Mouse (Mus musculus) erythroid progenitor cell, adult 5-6 weeks (primary cell): ENCODE results near the gene Wfdc17. TPM values are rescaled to one million over a fixed set of nuclear protein-coding genes. Genes with fewer than 3 reads are reported as not detected.

ENCODE experiments used
- ATAC-seq: replicated peaks from 2 replicates; pipeline ENCODE4 v1.8.0; 2016; ENCODE audit warnings: moderate number of reproducible peaks, mild to moderate bottlenecking, moderate TSS enrichment, inconsistent platforms; ENCODE audit not compliant: poor library complexity, low FRiP score, severe bottlenecking
- total RNA-seq, 2 experiments: library from RNA; stranded (forward) in 1 of 2; stranded (reverse) in 1 of 2; fragments of 150-400 nt in 1 of 2; fragments of 186-747, 209-891 nt in 1 of 2; gene quantifications; 2 replicates each; pipeline versions ENCODE4 v1.2.3 to v1.2.4; 2015 to 2017; ENCODE audit warnings: low replicate concordance in 2 of 2

Gene Wfdc17
- 28.5 and 51.1 TPM in 2 replicates for total RNA-seq (2015; ENCODE audit: low replicate concordance)
- 15.7 TPM in 1 of 2 replicates, not detected in the other for total RNA-seq (2017; ENCODE audit: low replicate concordance)

GRCm38 (mm10) chr11:83703705-83704104 is at the start of gene Wfdc17:
TSS of gene Wfdc17 (plus strand) at chr11:83703991.
- no peak for ATAC-seq

DNA sequence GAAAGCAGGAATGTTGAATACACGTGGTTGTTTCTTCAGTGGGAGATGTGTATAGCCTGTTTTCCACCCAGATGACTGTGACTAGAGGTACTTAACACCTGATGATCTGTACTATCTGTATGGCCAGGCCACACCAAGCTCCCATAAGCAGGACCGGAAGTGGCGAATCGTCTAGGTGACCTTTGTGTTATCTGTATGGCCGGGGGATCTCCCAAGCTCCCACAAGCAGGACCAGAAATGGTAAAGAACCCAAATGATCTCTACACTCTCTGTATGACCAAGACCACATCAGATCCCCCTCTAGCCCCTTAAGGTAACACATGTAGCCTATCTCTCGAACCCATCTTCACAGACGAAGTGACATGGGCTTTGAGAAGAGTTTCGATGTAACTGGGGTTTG is 49.2 kb upstream of the Wfdc17 start:
- no peak for ATAC-seq

DNA sequence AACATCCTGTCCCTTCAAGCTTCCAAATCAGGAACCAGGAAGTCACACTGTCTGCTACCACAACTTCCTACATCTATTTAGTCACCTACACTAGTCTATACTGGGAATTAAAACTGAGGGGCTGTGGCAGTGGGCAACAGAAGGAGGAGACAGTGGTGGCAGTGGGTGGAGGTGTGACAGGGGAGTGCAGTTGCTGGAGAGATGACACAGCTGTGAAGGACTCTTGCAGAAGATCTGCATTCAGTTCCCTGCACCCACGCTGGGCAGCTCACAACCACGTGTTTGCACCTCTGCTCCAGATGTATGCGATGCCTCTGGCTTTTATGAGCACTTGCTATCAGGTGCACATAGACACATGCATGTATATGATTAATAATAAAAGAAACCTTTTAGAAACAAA is 46.3 kb upstream of the Wfdc17 start:
- no peak for ATAC-seq

- ATAC-seq = no peak
Observed at GRCm38 (mm10) chr11:83658797-83659196, 45.0 kb upstream of the Wfdc17 start.

GRCm38 (mm10) chr11:83662204-83662603 is 41.6 kb upstream of the Wfdc17 start, which contains the start of gene Ccl4:
TSS of gene Ccl4 (plus strand) at chr11:83662584.
- ATAC-seq = no peak

DNA sequence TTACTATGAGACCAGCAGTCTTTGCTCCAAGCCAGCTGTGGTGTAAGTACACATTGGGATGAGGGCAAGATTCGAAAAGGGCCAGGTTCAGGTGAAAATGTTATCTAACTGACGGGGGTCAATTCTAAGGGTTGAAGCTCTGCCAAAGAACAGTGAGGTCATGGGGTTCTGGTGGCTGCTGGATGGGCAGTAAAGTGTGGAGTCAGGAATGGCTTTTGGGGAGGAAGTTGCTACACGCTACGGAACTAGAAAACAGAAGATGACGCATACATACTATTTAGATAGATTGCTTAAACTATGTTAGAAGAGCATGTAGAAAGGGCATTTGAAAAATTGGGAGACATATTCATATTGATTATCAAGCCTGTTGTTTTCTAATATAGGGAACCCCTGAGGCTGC is 40.3 kb upstream of the Wfdc17 start:
- ATAC-seq = no peak

- no peak for ATAC-seq
Observed at GRCm38 (mm10) chr11:83671743-83672142, 32.0 kb upstream of the Wfdc17 start.

DNA sequence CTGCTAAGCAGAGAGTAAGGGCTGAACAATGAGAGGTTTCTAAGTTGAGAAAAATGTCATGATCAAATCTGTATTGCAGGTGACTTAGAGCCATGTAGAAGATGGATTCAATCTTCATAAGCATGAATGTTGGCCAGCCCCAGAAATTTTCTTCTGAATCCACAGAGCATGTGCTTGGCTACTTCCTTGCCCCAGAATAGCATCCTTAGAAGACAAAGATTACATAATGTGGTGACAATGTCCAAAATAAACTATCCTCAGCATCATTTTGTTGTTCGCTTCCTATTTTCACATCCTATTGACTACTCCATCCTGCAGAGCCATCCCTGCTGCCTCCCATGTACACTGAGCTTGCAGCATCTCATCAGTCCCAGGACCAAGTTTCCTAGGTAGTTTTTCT is 28.1 kb upstream of the Wfdc17 start:
- no peak for ATAC-seq

DNA sequence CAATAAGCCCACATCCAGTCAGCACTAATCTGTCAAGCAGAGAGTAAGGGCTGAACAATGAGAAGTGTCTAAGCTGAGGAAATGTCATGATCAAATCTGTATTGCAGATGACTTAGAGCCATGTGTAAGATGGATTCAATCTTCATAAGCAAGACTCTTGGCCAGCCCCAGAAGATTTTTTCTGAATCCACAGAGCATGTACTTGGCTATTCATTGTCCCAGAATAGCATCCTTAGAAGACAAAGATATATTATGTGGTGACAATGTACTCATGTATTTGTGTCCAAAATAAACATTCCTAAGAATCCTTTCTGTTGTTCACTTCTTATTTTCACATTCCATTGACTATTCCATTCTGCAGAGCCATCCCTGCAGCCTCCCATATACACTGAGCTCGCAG is 13.9 kb upstream of the Wfdc17 start:
- ATAC-seq = no peak

- ATAC-seq = no peak
Observed at GRCm38 (mm10) chr11:83692008-83692407, 11.8 kb upstream of the Wfdc17 start.

DNA sequence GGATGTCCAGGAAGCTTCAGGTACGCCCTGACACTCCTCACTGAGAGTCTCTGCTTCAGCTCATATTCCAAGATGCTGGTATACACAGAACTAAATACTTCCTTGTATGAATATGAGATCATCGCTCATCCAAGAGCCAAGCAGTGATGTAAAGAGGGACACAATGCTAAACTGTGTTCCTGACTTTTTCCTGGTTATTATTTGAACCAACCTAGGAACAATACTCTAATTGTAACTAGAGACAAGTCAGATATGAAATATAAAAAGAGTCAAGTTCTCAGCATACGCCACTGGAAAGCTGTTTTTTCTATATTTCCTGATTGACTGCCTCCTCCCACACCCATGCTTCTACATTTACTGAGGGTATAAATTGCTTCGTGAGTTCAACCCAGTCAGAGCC is 4.9 kb downstream of the Wfdc17 start, which contains the start of gene Wfdc18:
Gene Wfdc18 (plus strand): TSS at position 301 of the 400 bp plus-strand sequence.
- no peak for ATAC-seq

DNA sequence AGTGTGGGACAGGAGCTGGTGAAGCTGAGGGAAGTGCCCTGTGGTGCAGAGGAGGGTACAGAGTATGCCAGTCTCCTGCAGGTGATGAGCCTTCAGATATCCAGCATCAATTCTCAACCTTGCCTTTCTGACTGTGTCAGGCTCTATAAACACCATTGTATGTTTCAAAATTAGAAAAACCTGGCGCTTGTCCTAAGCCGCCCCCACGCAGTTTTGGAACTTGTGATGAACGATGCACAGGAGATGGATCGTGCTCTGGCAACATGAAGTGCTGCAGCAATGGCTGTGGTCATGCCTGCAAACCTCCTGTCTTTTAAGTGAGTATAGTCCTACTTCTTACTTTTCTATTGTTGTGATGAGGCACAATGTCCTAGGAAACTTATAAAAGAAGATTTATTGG is 5.9 kb downstream of the Wfdc17 start:
- no peak for ATAC-seq

DNA sequence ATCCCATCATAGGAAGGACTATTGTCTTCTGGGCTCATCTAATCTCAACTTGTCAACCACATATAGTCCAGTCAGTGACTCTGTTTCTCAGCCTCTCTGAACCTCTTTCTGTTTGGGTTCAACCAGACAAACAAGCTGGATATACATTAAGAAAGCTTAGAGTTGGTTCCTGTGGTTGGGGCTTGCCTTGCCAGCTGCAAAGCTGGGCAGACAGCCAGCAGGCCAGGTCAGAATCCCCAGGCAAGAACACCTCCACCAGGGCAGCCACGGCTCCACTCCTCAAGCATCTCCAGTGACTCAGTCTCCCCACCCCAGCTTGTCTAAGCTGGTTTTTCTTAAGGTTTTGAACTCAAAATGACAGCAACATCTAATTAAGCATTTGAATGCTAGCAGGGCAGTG is 8.9 kb downstream of the Wfdc17 start:
- ATAC-seq = no peak

- no peak for ATAC-seq
Observed at GRCm38 (mm10) chr11:83713925-83714324, 10.1 kb downstream of the Wfdc17 start.

- no peak for ATAC-seq
Observed at GRCm38 (mm10) chr11:83717042-83717665, 13.4 kb downstream of the Wfdc17 start.

DNA sequence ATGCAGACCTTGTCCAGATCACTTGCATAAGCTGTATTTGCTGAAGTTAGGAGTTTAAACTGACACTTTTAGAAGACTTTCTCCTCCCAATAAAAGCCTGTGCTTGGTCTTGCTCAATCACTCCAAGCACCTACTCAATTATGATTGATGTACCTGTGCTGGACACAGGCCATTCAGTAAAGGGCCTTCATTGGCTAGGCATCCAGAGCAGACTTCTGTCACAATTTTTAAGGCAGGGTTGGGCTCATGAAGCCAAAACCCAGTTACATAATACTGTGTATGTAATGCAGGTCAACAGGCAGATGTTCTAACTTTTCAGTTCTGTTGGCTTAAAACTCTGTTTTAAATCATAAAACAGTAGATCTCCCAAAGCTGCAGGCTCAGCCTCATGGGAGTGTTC is 17.0 kb downstream of the Wfdc17 start:
- no peak for ATAC-seq

GRCm38 (mm10) chr11:83728757-83729432 is 25.1 kb downstream of the Wfdc17 start:
- no peak for ATAC-seq

DNA sequence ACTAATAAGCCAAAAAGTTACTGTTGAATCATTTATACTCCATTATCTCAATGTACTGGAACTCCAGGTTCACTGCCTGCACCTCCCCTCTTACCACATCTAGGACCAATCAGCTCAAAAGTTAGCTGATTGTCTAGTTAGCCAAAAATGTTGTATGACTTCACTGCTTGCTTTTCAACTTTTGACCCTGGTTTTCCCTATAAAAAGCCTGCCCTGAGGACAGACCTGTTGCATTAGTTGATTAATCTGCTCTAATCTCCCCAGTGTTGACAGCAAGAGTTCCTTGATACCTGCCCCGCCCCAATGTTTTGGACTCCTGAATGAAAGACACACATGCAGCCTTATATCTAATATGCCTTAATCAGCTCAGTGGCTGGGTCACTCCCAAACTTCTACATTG is 27.3 kb downstream of the Wfdc17 start:
- no peak for ATAC-seq

DNA sequence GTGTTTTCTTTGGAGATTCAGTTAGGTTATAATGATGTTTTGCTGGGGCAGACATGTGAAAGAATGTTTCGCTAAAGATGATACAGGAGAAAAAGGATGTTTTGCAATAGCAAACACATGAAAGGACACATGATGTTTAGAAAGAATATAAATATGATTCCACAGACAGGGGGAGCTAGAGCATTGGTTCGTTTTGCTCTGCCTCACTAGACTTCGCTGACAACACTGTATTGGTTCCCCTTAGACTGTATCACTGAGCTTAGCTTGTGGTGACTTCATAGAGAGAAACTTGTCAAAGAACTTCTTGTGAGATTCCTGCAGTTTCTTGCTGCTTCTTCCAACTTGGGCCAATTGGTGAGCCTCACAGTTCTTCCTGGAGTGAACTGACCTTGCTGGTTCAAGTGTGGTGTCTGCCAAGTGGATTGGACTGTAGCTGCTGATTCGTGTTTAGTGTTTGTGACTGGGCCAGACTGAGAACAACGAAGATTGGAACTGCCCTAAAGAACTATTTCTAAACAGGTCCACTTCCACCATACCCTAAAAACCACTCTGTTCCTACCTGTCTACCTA is 29.4 kb downstream of the Wfdc17 start:
- no peak for ATAC-seq

DNA sequence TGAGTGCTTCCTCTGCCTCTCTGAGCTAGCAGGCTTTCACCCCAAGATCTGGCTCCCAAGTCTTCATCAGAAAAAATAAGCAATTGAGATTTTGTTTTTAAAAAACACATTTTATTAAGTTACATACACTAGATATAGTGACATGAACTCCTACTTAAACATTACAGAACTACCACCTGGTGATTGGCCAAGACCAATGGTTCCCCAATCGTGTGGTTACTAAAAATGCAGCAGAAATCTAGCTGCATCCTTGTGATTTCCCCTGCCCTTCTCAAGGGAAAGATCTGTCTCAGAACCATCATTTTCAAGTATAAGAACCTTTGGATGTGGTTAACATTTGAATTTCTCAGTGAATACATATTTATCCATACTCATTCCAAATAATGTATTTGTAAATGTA is 30.4 kb downstream of the Wfdc17 start:
- ATAC-seq = no peak

GRCm38 (mm10) chr11:83735881-83736280 is 32.1 kb downstream of the Wfdc17 start:
- ATAC-seq = no peak
